Mouse (Mus musculus): ENCODE measurements around the gene Golga7b.
A peak's percentile ranks its signal among the peaks of the same experiment; 100 is the strongest.

Gene Golga7b

DNA sequence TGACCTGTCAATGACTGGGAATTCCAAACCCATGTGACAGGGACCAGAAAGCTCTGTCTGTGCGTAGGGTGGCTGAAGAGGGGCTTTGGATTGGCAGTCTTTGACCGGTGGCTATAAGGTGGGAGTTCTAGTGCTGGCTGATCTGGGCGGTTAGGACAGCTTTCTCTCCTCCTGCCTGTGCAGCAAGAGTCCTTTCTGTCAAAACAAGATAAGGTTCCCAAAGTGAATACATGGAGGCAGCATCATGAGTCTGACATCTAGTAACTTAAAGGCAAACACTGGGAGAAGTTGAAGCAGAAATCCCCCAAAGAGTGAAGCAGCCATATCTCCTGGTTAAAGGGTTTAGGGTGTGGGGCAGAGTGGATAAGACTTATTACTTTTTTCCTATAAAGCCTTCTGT is at the start of gene Golga7b:
Gene Golga7b (plus strand): TSS at position 56 of the 400 bp plus-strand sequence.
- DNase-seq, result no peak

DNA sequence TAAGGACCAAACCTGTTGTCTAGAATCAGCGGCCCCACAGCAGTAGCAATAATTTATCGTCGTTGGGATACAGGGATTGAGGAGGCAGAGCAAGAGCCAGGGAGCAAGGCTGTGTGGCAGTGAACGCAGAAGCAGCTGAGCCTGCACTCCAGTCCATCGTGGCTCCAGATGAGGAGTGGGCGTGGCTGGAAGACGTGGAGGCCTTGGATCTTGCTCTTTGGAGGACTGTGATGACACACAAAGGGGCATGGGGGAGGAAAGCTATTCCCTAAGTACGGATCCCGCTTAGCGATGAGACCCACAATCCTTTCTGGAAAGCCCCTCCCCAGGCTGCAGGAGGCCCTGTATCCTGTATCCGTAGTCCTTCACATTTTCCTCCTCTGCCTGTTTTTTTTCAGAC is 49.3 kb upstream of the Golga7b start:
- no peak for DNase-seq

DNA sequence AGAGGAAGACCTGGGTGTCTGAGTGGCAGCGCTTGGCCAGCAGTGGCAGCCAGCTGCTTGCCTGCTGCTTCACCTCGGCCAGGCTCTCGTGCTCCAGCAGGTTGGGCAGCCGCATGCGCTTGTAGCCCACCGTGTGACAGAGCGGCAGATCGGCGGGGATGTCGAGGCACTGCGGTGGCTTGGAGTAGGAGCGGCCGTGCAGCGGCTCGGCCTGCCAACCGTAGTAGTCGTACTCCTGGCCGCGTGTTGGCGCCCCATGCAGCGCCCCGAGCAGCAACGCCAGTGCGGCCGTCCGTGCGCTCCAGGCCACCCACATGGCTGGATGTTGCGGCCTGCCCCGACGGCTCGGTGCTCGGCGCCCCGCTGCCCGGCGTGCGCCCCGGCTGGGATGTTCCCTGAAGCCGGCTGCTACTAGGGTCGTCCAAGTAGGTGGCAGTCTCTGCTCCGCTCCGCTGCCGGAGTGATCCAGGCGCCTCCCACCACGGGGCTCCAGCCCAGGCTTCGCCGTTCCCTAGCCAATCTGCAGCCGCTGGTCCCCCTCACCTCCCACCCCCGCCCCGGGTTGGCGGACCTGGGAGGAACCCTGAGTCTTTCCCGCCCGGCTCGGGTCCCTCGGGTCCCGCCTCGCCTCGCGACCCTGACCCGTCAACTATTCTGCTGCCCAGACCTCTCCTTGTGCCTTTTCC is 45.5 kb upstream of the Golga7b start, which contains the start of gene Sfrp5:
Gene Sfrp5 (minus strand): TSS at position 557 of the 686 bp plus-strand sequence.
- peak; percentile 93 for DNase-seq

DNA sequence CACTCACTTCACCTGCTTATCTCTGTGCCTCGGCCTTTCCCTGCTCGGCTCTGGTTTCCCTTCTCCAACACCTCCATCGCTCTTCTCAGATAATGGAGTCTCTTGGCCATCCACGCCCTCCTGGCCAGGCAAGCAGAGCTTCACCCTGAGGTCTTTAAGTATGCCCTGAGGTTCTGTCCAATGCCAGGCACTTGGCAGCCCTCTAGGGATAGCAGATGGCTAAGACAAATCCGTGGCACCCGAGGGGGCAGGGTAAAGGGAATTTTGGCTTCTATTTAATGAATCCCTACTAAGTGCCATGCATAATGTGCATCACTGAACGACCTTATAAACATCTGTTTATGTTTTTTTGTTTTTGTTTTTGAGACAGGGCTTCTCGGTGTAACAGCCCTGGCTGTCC is 44.9 kb upstream of the Golga7b start:
- DNase-seq, result no peak

DNA sequence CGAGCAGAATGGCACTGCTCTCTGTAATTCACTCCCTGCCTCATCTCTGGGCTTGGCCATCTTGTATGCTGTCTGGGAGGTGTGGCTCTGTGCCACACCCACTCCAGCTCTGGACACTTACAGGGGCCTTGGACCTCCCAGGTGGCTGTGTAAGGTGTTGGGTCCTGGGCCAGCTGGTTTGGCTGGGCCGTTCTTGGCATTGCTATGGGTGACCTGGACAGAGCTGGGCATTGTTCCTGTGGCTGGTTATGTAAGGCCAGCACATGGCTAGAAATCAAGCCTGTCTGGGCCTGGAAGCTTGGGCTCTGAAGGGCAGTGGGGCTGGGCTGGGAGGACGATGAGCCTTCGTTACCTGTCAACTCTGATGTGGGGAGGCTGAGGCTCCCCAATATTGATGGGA is 43.1 kb upstream of the Golga7b start:
- peak; percentile 96 for DNase-seq

DNA sequence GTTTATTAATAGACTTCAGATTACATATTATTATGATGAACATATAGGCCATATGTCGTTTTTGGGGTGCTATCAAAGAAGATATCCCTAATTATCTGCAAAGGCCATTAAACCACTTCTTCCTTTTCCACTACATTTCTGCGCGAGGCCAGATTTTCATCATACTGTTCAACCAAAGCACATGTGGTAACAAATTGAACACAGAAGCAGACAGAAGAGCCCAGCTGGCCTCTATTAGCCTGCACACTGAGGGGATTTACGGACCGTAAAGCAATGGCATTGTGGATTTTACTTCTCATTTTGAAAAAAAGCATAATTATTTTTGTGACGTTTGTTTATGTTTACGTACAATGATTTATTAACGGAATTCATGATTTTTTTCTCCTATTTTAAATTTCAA is 42.2 kb upstream of the Golga7b start:
- no peak for DNase-seq

DNA sequence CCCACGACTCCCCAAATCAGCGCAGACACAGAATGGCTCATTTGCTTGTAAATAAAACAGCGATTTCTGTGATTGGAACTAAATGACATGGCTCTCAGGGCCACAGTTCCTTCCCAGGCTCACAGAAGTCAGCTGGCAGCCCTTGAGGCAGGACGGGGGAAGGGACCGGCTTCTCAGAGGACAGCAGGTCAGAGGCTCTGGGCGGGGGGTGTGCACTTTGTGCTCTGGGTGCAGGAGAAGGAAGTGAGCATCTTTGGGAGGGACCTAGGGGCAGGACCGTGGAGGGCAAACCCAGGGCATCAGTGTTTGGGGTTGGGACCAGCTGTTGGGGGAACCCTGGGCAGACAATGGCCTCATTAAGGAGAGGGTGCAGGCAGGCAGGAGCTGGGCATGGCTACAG is 37.9 kb upstream of the Golga7b start:
- DNase-seq, result no peak

DNA sequence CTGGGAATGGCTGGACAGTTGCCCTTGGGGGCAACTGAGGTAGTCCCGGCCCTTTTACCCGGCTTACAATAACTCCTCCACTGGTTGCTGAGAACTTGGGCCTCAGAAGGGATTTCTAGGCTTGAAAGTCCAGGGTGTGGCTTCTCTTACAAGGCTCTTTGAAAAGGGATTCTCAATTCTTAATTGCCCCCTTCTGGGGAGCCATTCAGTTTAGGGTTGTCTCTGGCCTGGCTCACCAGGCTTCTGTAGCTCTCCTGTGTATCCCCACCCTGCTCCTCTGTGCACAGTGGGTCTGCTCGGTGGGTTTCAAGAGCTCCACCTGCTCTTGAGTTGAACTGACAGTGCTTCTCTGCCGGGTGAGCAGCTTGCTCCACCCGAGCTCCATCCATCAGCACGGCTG is 37.4 kb upstream of the Golga7b start:
- DNase-seq, result no peak

DNA sequence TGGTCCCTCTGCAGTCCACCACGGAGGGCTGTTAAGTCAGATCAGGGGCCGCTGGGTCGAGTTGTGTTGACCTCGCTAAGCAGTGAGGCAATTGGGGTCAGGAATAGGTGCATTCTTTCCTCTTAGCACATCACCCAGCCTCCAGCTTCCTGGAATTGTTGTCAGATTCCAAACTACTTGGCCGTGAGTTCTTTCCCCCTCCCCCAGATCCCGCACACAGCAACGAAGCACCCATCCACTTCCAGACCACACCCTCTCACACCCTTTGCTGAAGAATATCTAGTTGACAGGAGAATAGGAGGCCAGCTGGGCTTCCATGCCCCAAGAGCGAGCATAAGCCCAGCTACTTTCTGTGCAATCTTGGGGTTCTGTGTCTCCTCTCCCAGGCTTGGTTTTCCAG is 35.4 kb upstream of the Golga7b start:
- DNase-seq, result no peak

DNA sequence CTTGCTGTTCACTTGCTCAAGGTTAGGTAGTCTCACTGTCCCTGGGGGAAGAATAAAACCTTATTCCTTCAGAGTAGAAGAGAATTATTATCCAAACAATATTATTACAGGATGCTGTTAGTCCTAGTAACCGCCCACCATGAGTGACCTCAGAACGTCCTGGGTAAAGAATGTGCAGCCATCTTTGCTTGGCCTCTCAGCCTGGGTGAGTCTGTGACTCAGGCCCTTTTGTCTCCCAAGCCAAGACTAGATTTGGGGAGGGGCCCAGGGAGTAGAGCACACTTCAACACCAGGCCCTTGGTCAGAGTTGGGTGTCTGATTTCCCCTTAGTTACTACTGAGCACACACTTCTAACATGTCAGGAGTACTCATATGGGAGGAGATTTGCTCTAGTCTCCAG is 32.8 kb upstream of the Golga7b start:
- no peak for DNase-seq

DNA sequence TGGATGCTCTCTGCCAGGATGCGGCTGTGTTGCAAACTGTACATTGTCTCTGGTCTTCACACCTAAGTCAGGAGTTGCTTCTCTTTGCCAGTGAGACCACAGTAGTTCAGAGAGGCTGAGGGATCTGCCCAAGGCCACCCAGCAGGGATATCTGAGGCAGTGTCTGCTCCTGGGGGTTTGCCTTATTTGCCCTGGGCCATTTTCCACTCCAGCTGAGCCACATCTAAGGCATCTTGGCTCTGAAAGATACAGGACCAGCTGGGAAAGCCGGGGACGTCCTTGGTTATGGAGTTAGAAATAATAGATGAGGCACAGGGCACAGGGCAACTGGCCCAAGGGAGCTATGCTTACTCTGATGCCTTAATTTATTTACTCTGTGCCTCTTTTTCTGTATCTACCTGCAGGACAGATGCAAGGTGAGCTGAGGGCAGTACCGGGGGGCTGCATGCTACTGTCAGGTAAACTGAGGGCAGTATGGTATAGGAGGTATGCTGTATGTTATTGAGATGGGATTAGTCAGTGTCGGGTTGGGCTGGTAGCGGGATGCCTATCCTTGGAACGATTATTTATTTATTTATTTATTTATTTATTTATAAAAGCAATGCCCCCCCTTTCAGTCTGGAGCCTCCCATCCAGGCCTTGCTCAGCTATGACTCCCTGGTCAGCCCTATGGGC is 30.5 kb upstream of the Golga7b start:
- no peak for DNase-seq

DNA sequence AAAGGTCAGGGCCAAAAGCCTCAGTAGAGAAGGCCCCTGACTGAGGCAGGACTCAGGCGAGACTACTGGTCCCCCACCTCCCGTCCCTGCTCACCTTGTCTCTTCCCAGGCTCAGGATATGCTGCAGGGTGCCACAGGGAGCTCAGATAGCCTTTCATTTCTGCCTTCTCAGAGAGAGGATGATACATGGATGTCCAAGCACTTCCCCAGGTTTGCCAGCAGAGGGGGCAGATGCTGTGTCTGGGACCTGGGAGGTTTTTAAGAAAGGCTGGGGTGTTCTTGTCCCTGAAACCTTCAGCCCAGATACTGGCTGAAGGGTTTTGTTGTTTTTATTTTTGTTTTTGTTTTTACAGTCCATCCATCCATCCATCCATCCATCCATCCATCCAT is 30.0 kb upstream of the Golga7b start:
- no peak for DNase-seq

DNA sequence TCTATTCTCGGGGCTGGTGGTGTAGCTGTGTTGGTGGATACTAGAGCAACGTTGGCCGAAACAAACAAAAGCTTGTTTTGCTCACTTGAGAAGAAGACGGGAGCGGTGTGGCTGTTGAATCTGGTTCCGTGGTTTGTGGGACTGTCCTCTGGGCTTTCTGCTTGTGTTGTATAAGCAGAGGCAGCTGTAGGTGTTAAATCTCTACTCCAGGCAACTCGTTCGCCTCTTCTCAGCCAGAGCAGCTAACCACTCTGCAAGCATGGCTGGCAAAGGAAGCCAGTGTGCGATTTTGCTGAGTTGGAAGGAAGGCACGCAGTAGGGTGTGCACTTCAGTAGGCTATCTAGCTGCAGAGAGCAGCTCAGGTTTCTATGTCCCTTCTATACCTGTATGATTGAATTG is 20.9 kb upstream of the Golga7b start:
- DNase-seq, result no peak

DNA sequence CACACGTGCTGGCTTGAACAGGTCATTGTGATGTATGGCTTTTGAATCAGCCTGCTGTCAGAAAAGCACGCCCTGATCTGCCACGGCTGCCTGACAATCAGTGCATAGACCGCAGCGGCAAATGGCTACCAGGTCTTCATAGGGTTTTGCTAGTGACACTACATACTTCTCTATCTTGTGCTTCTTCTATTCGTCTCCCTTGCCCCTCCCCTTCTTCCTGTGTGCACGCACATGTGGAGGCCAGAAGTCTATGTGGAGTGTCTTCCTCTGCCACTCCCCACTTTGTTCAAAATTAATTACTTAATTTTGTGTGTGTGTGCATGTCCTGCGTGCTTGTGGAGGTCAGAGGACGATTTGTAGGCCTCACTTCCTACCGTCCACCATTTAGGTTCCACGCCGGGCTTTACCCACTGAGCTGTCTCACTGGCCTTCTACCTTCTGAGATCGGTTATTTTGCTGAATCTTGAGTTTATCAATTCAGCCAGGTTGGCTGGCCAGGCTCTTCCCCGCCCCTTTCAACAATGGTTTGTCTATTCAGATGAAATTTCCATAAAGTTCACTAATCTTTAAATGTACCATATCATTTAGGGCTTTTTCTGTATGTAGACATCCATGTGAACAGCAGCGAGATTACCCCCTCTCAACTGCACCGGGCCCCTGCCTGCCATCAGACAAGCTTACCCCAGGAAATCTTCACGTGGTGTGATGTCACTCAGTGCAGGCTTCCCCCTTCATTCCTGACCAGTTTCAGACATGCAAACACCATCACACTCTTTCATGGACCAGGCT is 17.7 kb upstream of the Golga7b start:
- DNase-seq, result no peak

DNA sequence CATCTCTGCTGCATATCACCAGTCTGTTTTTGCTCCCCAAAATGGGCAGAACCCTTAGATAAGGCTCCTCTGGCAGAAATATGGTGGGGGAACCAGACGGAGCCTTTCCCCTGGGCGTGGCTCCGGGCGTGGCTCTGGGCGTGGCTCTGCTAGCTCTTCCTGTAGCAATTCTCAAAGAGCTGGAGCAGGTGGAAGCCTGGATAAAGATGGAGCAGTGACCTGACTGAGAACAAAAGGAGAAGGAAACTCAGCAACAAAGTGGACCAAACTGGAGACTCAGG is 17.1 kb upstream of the Golga7b start:
- DNase-seq, result no peak

DNA sequence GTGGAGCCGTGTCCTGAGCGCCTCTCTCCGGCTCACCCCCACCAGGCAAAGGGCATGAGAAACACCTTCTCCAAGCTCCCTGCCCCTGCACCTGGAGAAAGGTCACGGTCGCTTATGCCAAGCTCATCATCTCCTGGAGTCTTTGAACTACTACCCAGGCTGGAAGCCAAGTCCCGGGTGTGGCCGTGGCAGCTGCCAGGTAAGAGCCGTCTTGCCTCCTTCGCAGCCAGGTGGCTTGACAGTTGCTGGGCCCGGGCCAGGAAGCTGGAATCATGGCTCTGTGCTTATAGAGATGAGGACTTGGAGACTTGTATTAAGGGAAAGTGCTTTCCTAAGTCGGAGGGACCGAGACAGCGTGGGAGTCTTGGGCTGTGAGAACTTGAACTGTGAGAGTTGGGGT is 16.4 kb upstream of the Golga7b start:
- DNase-seq, result no peak

DNA sequence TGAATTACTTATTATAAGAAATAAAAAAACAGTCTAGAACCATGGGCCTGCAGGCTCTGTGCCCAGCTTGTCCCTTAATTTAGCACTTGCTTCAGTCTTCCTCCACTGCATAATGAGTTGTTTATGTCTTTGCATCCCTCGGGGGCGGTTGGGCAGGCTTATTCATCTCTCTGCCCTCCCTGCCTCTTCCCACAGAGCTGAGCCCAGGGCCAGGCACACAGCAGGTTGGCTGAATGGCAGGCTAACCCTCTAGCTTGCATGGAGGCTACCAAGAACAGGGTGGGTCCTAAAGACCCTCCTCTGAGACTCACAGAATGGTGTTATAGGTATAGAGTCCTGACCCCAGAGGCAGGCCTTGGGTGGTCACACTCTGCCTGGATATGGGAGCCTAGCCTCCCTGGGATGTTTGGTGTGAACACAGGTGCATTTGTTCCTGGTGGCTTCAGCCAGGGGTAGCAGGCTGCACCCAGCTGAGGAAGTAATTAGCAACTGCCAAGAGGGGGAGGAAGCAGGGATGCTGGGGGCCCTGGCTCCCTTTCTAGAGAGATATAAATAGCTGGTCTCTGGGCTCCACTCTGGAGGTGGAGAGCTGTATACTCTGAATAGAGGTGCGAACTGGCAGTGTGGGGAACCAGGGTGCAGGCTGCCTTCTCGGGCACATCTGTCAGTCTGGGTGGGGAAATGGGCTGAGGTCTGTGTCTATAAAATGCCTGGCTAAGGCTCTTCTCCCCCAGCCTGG is 9.6 kb upstream of the Golga7b start:
- peak; percentile 95 for DNase-seq

DNA sequence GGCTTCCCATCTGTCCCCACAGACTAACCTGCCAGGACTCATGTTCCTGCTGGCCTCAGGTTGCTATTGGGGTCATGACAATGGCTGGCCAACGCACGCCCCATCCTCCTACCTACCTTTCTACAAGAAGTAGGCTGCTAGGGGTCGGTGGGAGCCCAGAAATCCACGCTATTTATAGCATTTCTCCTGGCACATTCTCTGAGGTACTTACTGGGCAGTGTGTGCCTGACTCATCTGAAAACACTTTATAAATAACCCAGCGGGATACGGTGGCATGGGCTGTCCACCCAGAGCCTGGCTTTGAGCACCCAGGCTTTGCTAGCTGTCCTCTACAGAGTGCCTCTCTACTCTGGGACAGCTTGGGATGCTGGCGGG is 9.0 kb upstream of the Golga7b start:
- peak; percentile 97 for DNase-seq

DNA sequence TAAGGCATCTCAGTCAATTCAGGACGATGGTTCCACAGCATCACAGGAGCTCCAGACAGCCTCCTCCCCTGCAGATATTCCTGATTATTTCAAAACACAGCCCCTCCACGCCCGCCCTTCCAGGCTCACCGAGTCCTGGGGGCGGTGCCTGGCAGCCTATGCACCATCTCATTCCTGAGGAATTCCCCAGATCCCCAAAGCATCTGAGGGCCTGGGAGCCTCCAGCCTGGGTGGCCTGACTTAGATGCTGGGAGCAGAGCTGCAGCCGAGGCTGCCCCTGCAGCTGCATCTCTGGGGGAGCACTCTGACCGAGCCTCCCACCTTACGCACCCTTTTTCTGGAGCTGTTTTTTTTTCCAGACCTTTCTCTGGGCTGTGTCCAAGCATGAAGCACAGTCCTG is 6.5 kb upstream of the Golga7b start:
- no peak for DNase-seq

DNA sequence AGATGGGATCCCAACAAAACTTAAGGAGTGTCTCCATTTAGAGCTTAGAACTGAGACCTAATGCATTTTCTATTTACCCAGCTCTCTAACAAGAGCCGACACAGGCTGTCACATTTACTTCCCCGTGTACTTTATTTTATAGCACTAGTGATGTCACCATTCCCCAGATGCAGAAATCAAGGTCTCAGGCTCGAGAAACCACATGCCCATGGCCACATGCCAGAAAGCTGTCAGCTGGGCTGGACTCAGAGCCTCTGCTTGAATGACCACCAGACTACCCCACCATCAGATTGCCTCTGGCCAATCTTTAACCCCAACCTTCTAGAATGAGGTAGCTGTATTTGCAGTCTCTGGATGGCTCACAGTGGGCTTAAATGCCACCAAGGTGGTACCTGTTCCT is 4.0 kb upstream of the Golga7b start:
- no peak for DNase-seq

DNA sequence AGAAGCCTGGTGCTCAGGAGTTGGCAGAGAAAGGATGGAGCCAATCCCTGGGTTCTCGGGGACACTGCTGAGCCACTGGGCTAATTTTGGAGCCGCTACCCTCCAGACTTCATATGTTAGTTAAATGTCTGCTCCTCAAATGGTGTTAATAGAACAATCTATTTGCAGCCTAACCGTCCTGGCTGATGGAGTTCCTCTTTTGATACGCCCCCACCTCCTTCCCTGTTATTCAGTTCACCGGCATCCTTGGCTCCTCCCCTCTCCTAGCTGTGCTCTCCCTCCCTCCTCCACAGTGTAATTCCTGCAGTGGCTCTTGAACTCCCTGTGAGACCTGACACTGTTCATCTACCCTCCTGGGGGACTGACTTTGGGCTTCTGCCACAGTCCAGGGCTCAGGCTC is 748 bp upstream of the Golga7b start:
- DNase-seq, result no peak

DNA sequence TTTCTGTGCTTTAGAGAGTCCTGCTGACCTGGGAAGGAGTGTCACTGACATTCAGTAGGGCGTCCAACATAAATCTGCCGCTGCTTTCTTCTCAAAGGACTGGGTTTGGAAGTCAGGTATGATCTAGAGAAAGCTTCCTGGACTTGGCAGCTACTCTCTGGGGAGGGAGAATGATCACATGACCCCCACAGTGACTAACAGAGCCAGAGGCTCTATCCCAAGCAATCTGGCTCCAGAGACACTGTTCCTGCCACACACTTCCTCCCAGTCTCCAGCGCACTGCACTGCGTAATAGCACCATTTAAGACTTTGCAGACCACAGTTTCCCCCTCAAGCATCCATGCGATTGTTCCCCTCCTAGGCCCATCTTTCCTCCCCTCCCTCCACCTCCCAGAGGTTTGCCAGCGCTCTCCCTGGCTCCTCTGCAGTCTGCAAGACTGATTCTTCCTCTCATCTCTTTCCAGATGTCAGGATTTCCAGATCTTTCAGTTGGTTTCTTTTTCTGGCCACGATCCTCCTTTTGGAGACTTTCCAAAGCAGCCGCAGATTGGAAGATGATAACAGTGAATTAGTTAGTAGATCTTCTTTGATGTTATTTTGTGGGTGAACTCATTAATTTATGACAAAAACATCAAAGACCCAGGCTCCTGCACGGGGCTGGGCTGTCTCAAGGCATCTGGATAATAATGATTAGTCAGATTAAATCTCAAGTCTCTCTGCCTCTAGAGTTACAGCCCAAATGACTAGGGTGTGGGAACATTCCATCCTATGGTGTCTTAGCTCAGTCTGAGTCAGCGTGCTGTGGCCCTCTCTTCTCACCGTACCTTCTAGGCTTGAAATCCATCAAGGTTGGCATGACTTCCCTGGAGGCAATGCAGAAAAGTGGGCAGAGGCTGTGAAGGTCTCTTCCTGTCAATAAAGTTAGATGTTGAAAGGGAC is 2.9 kb downstream of the Golga7b start:
- no peak for DNase-seq

DNA sequence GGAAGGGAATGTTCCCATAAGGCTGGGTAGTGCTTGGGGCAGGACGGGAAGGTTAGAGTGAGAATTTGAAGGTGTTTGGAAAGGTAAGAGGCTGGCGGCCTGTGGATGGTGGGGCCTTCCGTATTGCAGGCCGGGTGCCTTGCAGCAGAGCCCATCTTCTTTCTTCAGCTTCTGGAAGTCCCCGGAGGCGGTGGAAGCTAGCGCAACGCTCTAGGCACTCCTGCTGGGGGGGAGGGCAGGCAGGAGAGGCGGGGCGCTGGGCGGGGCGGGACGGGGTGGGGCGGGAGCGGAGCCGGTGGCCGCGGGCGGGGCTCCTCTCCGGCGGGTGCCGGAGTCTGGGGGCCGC is 8.0 kb downstream of the Golga7b start:
- DNase-seq, result no peak
